Mouse (Mus musculus) stomach, postnatal 0 days (tissue): ENCODE results near the gene Ocel1. TPM values are rescaled to one million over a fixed set of nuclear protein-coding genes. Genes with fewer than 3 reads are reported as not detected.

Source experiments
- ATAC-seq: fragments of 200-750 bp; cut with Nextera tagmentation; 2 replicates; pipeline ENCODE4 v1.8.0; 2017; ENCODE audit not compliant: low FRiP score, low TSS enrichment
- DNase-seq: peaks from one replicate; pipeline ENCODE4 v3.0.0-alpha.2; 2016; ENCODE audit warnings: low spot score
- H3K27ac ChIP-seq: fragments of 300-500 bp; sonication (generic); replicated peaks from 2 replicates; pipeline ENCODE4 v1.5.1; 2014; ENCODE audit warnings: mild to moderate bottlenecking, control low read depth
- H3K27me3 ChIP-seq: fragments of 300-500 bp; sonication (generic); 2 replicates; pipeline ENCODE4 v1.6.1; 2014; ENCODE audit warnings: low read length; ENCODE audit not compliant: control insufficient read depth, insufficient read depth
- H3K36me3 ChIP-seq: fragments of 300-500 bp; sonication (generic); 2 replicates; pipeline ENCODE4 v1.6.1; 2014; ENCODE audit warnings: low read length, mixed read lengths; ENCODE audit not compliant: control insufficient read depth, insufficient read depth
- H3K4me1 ChIP-seq: fragments of 300-500 bp; sonication (generic); replicated peaks from 2 replicates; pipeline ENCODE4 v1.6.1; 2014; ENCODE audit warnings: antibody characterized with exemption; ENCODE audit not compliant: control insufficient read depth, insufficient read depth
- H3K4me2 ChIP-seq: fragments of 300-500 bp; sonication (generic); replicated peaks from 2 replicates; pipeline ENCODE4 v1.6.1; 2014; ENCODE audit warnings: low read depth, mild to moderate bottlenecking, control low read depth, moderate library complexity
- H3K4me3 ChIP-seq: fragments of 300-500 bp; sonication (generic); 2 replicates; pipeline ENCODE4 v1.5.1; 2014; ENCODE audit warnings: low read depth, low read length, control low read depth
- H3K9ac ChIP-seq: fragments of 300-500 bp; sonication (generic); 2 replicates; pipeline ENCODE4 v1.6.1; 2014; ENCODE audit warnings: mild to moderate bottlenecking, low read length, control low read depth, mixed read lengths
- H3K9me3 ChIP-seq: fragments of 300-500 bp; sonication (generic); 2 replicates; pipeline ENCODE4 v1.6.1; 2016; ENCODE audit warnings: low read length; ENCODE audit not compliant: control insufficient read depth
- CTCF ChIP-seq: IDR thresholded peaks from 2 replicates; pipeline ENCODE4 v1.5.1; 2016; ENCODE audit warnings: antibody characterized with exemption, low read depth, mild to moderate bottlenecking, moderate library complexity
- EP300 ChIP-seq: optimal IDR thresholded peaks from 2 replicates; pipeline ENCODE3; 2016; ENCODE audit warnings: antibody characterized with exemption
- WGBS: fragments of 180-500 bp; shearing (Covaris S2); extraction: QIAGEN DNeasy Blood & Tissue Kit; methylation state at CpG from one replicate; pipeline ENCODE4 v1.1.7; 2014; 5-methylcytosine and 5-hydroxymethylcytosine counted together
- polyA plus RNA-seq: library from polyadenylated mRNA; unstranded; fragments of >200 nt; fragmentation: Nextera tagmentation; extraction: Ambion mirVana; gene quantifications from 2 replicates; pipeline ENCODE4 v1.2.1, GENCODE M21; 2015

Ocel1 gene
- polyA plus RNA-seq, 1 experiment from 2014 or later = 8.2 TPM

- H3K9ac ChIP-seq = peak overlapping the region; percentile 13
- peak; percentile 50 for ATAC-seq
- 14% methylated on average over 65 of the region's 74 CpGs for WGBS
- peaks cover 13% of the 10 kb centered on the region for H3K36me3 ChIP-seq
- TF ChIP-seq CTCF = peak; percentile 55
- TF ChIP-seq EP300 = no peak
- no peaks in the 10 kb centered on the region for H3K27me3 ChIP-seq
- 0 out of 2 replicates have a peak overlapping the region, but pooled peaks have one; percentile 35 for H3K27ac ChIP-seq
- peak overlapping the region; percentile 39 for H3K4me2 ChIP-seq
- peak; percentile 90 for DNase-seq
- H3K4me1 ChIP-seq = peaks cover 19% of the 10 kb centered on the region
- no peaks in the 10 kb centered on the region for H3K9me3 ChIP-seq
- H3K4me3 ChIP-seq = 0 out of 2 replicates have a peak overlapping the region, but pooled peaks have one; percentile 8
These were observed 4.7 kb downstream of the Ocel1 start for GRCm38 (mm10) chr8:71375581-71376422.

GRCm38 (mm10) chr8:71376423-71377030, 5.4 kb downstream of the Ocel1 start:
- no peak for ATAC-seq
- no peak overlapping the region for H3K9ac ChIP-seq
- TF ChIP-seq CTCF (no peak), EP300 (no peak)
- H3K9me3 ChIP-seq = no peaks in the 10 kb centered on the region
- 63% methylated on average over 8 of the region's 8 CpGs for WGBS
- DNase-seq = no peak
- H3K4me1 ChIP-seq = peaks cover 19% of the 10 kb centered on the region
- H3K27me3 ChIP-seq = no peaks in the 10 kb centered on the region
- peak overlapping the region; percentile 39 for H3K4me2 ChIP-seq
- no peak overlapping the region for H3K4me3 ChIP-seq
- H3K27ac ChIP-seq = no peak overlapping the region
- H3K36me3 ChIP-seq = peaks cover 13% of the 10 kb centered on the region

- ATAC-seq (no peak), DNase-seq (no peak)
- Histone ChIP-seq H3K9ac (no peak overlapping the region), H3K4me3 (no peak overlapping the region), H3K27me3 (no peaks in the 10 kb centered on the region), H3K36me3 (peaks cover 5% of the 10 kb centered on the region), H3K27ac (no peak overlapping the region), H3K4me2 (peak overlapping the region; percentile 97), H3K4me1 (peaks cover 25% of the 10 kb centered on the region), H3K9me3 (no peaks in the 10 kb centered on the region)
- 74% methylated on average over 4 of the region's 4 CpGs for WGBS
- TF ChIP-seq CTCF (peak; percentile 6; the same call in 1 of the 2 replicates), EP300 (no peak)
These were observed 7.9 kb downstream of the Ocel1 start for GRCm38 (mm10) chr8:71379008-71379407.

GRCm38 (mm10) chr8:71379512-71380075, 8.5 kb downstream of the Ocel1 start:
- Histone ChIP-seq H3K27ac (0 out of 2 replicates have a peak overlapping the region, but pooled peaks have one; percentile 30), H3K4me2 (peak overlapping the region; percentile 97), H3K36me3 (peaks cover 4% of the 10 kb centered on the region; the same call in 1 of the 2 replicates), H3K9ac (peak overlapping the region; percentile 90), H3K27me3 (no peaks in the 10 kb centered on the region), H3K4me1 (peaks cover 25% of the 10 kb centered on the region), H3K4me3 (peak overlapping the region; percentile 95), H3K9me3 (no peaks in the 10 kb centered on the region)
- no peak for ATAC-seq
- TF ChIP-seq CTCF = no peak
- TF ChIP-seq EP300 = no peak
- WGBS = 51% methylated on average over 3 of the region's 3 CpGs
- no peak for DNase-seq

- no peak for TF ChIP-seq CTCF
- TF ChIP-seq EP300 = no peak
- Histone ChIP-seq H3K4me2 (peak overlapping the region; percentile 97), H3K36me3 (peaks cover 4% of the 10 kb centered on the region; the same call in 1 of the 2 replicates), H3K9ac (peak overlapping the region; percentile 90), H3K27ac (peak overlapping the region; percentile 96), H3K27me3 (no peaks in the 10 kb centered on the region), H3K4me3 (peak overlapping the region; percentile 95), H3K9me3 (no peaks in the 10 kb centered on the region), H3K4me1 (peaks cover 25% of the 10 kb centered on the region)
- ATAC-seq (no peak), DNase-seq (peak; percentile 56)
- WGBS = 1% methylated on average over 69 of the region's 72 CpGs
These were observed 9.4 kb downstream of the Ocel1 start for GRCm38 (mm10) chr8:71380178-71381171.
